Mouse (Mus musculus) small intestine, adult 2 months (tissue): Measurements from ENCODE around the gene Ubqln4.

Experiments
- CTCF ChIP-seq: fragments of 200-500 bp; IDR thresholded peaks from 2 replicates; pipeline ENCODE4 v1.5.1; 2012; ENCODE audit warnings: low read depth, mild to moderate bottlenecking, control low read depth, inconsistent platforms, low read length, moderate library complexity, mixed read lengths; ENCODE audit not compliant: insufficient replicate concordance, insufficient read length; ENCODE audit errors: extremely low read depth
- POLR2A ChIP-seq: fragments of 200-500 bp; IDR thresholded peaks from 2 replicates; pipeline ENCODE4 v1.6.1; 2012; ENCODE audit warnings: low read depth, mild to moderate bottlenecking, control low read depth, inconsistent platforms, low read length, moderate library complexity

DNA sequence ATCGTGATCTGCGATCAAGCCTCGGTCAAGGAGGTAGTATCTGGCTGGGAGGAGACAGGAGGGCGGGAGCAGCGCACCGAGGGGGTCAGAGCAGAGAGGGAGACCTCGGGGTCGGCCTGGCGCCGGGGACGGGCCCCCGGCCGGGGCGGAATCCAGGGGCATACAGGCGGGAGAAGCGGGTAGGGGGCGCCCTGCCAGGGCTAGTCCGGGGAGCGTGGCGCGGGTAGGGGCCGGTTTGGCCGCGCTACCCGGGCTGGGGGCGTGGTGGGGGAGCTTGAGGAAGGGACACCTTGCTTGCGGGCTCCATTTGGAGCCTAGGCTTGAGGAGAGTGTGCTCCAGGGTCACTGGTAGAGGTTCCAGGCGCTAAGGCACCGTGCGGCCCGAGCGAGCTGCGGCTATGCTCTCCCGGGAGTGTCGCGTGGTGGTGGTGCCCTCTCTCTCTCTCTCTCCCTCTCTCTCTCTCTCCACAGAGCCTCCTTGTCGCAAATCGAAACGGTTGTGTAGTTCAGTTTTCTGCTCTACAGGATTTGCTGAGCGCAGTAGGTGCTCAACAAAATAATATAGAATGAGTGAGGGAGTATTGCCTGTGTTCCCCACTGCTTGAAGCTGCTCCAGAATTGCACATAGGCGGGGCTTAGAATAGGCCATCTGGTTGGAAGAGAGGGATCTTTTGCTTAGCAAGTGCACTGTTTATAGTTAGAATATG, 475 bp downstream of the Ubqln4 start:
- TF ChIP-seq CTCF (0 out of 2 replicates have a peak, but pooled peaks have one; percentile 3), POLR2A (no peak)
